Mouse (Mus musculus) cerebellum, adult 9-10 months (tissue): Measurements from ENCODE around the gene Zfp612.
"Not testable (repeated sequence)": the region's sequence is repeated elsewhere in the genome, so short reads cannot be mapped to it uniquely, and the experiment has no call there.

Source experiments
- DNase-seq: peaks from one replicate; pipeline ENCODE4 v3.0.0; 2022

Zfp612 gene

DNA sequence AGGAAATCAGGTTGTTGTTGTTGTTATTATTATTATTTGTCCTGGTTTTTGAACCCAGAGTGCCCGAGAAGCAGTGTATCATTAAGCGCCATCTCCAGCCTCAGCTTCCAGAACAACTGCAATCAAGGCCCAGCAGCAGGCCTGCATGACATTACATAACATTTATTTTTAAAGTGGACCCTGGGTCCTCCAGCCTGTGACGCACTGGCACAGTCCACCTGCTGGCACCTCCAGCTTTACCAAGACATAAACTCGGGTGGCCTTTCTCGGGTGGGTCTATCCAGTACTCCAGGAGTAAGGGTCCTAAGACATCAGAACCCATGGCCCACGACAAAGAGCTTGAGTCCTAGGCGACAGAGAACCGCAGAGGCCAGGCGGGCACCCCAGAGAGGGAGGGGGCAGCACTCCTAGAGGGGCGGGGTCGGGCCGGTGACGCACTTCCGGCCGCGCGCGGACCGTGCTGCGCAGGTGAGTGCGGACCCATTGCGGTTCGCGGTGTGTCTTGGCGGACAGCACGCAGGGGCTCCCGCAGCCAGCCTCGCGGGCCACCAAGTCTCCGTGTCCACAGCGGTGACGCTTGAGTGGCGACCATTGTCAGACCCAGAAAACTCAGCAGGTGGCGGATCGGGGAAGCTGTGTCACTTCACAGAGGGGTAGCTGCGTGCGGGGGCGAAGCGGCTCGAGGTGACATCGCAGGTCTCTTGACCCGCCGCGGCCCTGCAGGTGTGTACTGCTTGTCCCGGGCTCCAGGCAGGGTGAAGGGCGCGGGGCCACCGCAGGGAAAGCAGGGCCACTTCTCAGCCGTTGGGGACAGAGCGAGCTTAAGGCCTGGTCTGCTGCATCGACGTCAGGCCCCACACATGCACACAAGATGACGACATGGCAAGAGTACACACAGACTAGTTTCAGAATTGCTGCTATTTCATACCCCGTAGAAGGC is at the start of gene Zfp612:
Gene Zfp612 (plus strand): TSS at position 465 of the 940 bp plus-strand sequence.
- peak; percentile 84 for DNase-seq

DNA sequence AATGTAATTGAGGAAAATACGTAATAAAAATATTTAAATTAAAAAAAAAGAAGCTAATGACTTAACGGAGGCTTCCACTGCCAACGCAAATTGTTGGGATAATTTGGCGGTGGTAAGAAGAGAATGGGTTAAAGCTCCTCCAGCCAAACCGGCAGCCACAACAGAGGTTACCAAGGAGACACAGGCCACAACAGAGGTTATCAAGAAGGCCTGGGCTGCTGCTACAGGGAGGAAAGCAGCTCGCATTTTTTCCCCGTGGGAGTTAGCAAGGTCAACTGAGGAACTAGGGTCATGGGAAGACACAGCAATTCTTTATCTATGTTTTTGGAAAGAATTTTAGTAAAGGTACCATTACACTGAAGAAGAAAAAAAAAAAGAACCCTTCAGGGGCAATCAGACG is 45.8 kb upstream of the Zfp612 start:
- not testable (repeated sequence) for DNase-seq

DNA sequence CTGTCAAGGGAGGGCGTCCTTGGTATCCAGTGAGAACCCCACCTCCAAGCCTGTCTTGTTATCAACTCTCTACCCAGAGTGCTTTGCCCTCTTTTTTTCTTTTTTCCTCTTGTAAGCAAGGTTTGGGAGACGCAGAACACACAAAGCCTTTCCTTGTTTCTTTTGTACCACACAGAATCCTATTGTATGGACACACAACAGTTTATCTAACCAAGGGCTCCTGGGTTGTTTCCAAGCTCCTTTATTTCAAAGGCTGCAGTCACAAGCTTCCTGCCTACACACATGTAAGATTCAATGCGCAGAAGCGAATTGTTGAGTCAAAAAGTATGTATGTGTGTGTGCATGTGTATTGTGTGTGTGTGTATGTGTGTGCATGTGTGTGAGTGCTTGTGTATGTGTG is 45.2 kb upstream of the Zfp612 start:
- no peak for DNase-seq

DNA sequence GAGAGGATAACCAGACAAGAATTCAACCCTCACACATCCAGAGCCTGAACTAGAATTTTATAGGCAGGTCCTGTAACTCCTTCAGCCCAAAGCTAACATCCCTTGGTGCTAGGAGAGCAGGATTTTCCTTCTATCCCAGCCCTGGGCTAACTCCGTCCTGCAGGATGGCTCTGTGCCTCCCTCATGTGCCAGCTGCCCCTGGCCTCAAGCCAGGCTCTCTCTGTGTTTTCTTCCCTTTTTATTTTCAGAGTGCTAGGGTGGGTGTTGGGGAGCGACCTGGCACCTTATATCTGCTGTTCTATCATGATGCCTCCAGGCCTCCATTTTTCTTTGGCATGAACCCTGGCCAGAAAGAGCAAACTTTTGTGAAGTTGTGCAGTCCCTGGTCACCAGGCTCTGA is 43.4 kb upstream of the Zfp612 start:
- no peak for DNase-seq

DNA sequence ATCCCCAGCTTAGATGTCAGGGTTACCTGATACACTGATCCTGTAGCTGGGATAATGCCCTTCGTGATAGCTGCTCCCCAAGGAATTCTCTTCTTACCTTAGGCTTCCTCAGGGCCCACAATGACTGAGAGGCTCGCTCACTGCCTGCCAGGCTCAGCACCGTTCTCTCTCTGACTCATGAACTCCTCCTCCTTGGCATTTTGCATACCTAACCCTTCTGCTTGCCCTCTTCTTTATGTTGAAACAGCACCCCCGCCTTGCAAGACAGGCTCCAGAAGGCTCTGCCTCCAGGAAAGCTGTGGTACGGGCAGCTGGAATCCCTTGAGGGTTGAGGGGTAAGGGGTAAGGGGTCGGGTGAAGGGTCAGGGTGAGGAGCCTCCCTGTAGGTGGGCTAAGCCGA is 40.3 kb upstream of the Zfp612 start:
- no peak for DNase-seq

DNA sequence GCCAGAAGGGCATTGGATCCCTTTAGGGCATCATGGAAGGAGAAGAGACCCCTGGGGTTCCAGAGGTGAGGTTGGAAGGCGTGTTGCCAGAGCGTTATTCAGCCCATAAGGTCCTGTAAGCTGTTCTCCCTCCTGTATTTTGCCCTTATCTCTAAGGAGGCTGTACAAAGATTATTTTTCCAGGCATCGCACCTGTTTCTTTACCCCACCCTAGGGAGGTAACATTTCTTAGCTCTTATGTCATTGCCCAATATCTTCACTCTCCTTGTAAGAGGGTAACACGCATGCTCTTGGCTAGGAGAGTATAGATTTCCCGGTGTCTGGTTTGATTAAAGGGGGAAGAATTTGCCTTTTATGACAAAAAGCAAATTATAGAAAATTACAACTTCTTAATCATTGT is 39.9 kb upstream of the Zfp612 start, which contains the start of gene Chst4:
Gene Chst4 (minus strand): TSS at position 82 of the 400 bp plus-strand sequence.
- DNase-seq: no peak

DNA sequence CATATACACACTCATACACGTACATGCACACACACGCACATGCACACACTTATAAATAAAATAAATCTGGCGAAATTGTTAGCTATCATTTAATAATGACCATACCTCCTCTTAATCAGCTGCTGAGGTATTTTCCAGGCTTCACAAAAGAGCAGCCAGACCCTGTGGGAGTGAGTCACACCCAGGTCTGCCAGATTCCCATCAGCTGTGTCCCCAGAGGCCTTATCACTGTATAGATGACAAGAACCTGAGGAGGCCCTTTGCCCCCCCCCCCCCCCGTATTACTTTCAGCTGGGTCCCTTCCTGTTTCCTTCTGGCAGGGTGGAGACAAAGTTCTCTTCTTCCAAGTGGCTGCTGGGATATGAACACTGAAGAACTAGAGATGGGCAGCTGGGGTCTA is 39.0 kb upstream of the Zfp612 start:
- no peak for DNase-seq

DNA sequence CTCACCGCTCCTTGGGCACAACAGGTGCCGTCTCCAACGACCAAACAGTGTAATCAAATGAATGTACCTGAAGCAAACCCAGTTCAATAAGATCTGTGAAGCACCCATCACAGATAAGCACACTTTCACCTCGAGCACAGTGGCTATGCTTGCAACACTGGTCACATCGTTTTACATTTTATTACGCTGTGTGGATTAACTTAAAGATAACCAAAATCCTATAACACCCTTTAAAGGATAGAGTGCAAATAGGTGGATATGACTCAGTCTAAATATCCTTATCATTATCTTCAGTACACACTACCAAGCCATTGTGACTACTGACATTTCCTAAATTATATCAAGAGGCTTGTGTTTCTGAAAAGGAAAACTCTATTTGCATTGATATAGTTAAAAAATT is 28.3 kb upstream of the Zfp612 start:
- DNase-seq: no peak

DNA sequence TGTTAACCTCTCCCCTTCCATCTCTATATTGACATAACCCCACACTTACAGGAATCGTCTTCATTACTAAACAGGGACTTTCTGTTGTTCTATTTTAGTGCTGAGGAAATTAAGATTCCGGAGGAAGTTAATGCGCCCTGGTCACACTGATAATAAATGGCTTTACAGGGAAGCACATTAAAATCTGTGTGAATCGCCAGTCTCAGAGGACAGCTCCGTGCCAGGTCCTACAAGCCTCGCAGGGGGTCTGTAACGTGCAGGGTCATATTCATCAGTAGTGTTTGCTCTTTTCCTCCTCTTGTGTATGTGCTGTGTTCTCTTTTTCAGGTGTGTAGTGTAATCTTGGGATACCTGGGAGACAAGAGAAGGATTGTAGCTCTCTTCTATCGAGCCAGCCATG is 21.3 kb upstream of the Zfp612 start:
- no peak for DNase-seq

DNA sequence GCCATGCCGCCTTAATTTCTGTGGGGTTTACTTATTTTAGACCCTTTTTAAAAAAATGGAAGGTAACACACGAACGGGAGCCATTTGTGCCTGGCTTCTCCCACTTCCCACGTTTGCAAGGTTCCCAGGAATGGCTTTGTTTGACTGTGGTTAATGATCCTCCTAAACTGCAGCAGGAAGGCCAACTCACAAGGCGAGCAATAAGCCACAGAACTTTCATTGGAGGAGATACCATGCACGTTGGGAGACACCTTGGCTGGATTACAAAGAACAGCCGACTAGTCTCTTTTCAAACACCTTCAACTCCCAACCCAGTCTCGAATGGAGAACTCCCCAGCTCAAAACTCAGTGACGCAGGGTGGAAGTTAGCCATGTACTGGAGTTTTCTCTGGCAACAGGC is 15.4 kb upstream of the Zfp612 start:
- no peak for DNase-seq

DNA sequence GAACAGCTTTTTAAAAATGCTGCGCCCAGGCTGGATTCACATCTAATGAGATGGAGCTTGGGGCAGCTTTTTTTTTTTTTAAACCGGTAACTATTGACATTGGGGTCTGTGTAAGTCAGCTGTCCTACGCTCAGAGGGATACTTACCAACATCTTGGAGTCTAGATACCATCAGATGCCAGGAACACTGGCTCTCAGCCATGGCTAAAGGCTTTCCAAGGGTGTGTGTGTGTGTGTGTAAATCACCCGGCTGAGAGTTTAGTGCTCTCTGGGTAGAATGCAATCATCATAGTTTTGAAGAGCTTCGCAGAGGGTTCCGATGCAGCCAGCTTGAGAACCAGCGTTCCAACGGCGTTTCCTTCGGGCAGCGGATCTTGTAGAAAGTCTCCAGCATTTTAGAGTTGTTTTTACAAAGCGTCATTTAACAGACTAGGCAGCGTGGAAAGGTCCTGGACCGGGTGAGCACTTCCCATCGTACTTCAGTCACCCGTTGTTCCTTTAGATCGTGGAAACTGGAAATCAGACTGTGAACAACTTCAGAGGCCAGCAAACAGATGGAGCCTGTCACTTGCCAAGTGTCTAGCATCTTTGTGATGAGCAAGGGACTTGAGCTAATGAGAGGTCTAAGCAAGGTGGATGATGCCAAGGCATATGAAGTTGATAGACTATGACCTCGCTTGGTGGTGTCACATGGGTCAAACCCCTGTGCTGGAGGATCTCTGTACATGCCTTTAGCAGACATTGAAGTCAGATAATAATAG is 14.8 kb upstream of the Zfp612 start:
- DNase-seq: no peak

DNA sequence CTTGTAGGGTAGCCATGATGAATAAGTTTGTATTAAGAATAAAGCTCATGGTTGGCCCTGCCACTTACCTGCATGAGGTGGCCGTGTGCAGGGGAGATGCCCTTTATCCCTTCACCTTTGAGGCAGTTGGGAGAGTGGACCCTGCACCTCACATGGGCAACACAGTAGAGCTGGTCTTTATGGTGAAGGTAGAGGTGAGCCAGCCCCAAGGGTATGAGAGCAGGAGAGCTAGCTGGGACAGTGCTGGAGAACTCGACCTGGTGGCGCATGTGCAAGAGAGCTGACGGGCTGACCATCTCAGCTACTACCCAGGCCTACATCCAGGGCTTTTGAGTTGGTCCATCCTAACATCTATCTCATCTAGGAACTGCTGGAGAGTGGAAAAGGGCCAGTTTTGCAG is 13.9 kb upstream of the Zfp612 start:
- no peak for DNase-seq

DNA sequence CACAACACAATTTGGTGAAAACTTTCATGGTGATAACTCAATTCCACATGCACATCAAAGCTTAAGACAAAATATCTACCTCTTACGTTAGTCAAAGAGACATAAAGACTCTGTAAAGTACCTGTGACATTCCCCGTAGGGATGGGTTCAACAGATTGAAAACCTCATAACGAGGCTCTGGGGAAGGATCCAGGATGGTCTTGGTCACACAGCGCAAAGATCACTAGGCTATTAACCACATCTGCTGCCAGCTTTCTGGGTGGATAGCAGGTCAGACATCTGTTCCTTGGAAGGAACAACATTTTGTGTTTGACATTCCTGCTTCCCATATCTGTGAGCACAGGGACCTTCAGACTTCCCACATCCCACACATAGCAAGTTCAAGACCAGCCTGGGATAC is 9.8 kb upstream of the Zfp612 start:
- no peak for DNase-seq

DNA sequence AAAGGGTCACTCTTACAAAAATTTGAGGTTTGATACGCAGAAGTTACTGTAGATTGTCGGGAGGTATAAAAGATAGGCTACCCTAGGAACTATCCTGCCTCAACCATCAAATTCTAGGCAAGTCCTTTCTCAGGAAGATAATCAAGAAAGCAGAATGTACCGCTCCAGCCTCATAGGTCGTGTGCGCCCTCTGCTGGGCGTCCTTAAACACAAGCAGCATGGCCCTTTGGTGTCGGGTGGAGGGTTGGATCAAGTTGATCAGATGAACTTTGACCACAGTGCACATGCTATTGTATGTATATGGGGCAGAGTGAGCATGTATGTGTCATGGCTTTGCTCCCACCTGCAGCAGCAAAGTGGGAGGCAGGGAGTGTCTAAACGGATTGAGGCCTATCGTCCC is 7.9 kb upstream of the Zfp612 start:
- peak; percentile 60 for DNase-seq

DNA sequence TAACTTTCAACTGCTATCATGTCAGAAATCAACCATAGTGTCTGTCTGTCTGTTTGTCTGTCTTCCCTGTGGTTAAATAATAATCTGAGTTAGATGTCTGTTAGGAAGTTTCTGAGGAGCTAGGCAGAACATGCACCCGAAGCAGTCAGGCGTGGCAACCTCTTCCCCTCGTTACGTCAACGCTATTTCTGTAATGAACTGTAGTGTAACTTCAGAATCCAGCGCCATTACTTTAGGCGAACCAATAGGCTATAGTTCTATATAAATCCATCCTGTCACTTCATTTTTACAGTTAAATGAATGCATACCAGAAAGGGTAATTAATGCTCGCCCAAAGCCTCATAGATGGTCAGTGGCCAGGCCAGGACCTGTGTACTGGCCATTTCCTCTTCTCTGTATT is 5.0 kb upstream of the Zfp612 start:
- no peak for DNase-seq

DNA sequence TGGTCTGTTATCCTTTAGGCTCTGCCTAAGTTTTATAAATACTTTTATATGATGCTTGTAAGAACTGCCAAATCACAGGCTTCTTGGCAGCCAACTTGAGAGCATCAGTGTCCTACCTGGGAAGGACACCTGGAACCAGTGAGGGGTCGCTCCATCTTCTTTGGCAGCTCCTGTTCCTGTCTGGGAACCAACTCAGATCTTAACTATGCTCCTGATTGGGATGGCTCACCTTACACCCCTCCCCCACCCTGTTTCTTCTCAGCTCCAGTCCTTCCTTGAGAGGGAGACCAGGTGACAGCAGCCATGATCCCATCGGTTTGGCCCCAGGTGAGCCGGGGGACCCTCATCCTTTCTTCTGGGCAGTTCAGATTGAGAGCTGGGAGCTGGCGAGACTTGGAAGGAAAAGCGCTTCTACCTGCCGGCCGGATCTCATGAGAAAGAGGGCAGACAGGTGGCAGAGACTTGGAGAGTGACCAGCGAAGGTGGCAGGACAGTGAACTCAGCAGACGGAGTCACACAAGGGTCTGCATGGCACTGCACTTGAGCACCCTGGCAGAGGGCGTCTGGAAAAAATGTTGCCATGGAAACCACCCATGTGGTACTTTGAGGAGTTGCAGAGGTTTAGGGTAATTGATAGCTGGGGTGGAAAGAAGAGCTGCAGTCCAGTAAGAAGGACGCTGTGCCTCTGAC is 3.0 kb downstream of the Zfp612 start:
- DNase-seq: no peak

DNA sequence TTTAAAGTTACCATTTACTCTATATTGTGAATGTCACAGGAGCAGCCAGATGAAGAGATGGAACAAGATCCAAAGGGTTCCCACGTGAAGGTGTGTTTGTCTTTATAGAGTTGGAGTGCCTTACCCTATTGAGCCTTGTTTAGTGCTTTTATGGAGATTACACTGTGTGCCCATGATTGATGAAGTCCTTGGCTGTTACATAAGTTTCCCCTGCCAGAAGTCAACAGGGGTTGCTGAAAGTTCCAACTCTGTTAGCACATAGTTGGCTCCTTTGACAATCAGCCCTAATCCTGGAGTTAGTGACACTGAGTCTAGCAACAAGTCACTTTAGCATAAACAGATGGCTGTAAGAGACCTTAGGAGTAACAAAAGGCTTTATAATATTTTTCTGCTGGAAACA is 12.3 kb downstream of the Zfp612 start:
- DNase-seq: no peak

DNA sequence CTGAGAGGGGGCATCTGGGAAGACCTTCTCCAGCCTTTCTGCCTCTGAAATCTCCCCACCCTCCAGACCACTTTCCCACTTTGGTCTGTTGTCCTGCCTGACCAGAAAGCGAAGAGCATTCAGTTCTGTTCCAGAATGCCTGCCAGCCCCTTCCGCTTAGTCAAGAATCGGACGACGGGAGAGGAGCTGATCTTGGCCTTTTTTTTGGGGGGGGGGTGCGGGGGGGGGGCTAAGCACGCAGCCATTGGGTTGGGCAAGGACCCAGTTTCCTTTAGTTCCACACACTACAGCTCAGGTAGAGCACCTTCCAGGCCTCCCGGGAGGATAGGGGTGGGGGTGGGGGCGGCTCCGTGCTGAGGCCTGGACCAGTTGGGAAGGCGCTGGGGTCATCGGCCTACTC is 21.4 kb downstream of the Zfp612 start, which contains the start of gene Gm21964:
Gene Gm21964 (plus strand): TSS at position 301 of the 400 bp plus-strand sequence.
- no peak for DNase-seq

DNA sequence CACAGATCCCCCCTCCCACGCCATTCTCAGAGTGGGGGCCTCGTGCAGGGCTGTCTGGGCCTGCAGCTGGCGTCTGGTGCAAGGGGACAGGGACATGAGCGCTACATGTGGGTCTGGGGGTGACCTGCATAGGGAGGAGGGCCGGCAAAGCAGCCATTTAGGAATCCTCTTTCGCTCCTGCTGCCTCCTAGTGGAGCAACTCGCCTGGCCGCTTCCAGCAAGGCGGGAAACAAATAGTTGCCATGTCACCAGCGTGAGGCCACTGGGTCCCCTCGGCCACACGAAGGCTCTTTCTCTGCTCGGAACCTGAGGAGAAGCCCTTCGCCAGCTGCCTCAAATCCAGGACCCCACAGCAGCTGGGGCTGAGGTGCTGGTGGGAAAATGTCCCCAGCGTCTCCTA is 22.1 kb downstream of the Zfp612 start:
- no peak for DNase-seq

DNA sequence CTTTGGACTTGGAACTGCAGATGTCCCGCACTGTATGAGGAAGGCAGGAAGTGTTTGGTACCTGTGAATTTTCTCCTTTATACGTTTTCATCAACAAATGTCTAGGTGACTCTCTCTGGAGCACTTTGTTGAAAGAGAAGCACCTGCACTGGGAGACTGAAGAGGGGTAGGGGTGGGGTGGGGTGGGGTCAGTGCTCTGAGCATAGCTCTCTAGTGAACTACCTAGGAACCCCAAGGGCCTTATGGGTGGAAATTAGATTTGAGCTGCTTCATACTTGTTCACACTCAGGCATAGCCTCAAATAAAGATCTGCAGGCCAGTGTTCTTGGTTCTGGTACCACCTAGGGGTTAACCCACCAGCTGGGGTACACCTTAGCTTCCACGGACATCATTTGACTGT is 23.1 kb downstream of the Zfp612 start, which contains the start of gene Gm17720:
Gene Gm17720 (minus strand): TSS at position 101 of the 400 bp plus-strand sequence.
- DNase-seq: no peak

DNA sequence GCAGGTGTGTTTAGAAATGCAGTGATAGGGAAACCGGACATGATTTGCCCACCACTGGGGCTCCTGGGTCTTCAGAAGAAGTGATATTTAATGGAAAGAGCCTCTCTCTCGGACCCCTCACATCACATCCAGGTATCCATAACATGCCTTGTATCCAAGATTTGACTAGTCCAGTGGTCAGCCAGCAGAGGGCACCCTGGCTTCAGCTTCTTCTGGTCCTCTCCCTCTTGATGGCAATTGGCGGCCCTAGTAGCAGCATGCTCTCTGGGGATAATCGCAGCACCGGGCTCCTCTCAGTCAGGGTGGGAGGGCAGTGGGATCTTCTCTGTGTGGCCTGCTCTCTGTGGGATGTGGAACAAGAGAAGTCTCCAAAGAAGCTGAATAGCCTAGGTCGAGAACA is 40.2 kb downstream of the Zfp612 start:
- DNase-seq: peak; percentile 58

DNA sequence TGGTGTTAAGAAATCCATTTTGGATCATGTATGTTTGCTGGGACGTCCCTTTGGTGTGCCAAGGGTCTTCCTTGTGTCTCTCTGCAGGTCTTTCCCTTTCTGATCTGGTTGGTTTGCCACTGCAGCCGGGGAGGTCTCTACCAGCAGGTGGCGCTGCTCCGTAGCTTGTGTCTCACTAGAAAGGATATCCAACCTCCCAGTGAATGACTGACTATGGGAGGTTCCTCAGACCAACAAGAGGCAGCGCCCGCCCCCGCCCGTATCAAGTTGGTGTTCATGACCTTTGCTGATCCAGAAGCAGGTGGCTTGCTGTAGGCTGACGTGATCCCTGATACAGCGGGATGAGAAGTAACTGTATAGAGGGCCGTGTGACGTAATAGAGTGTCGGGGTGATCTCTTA is 51.0 kb downstream of the Zfp612 start:
- DNase-seq: peak; percentile 87

DNA sequence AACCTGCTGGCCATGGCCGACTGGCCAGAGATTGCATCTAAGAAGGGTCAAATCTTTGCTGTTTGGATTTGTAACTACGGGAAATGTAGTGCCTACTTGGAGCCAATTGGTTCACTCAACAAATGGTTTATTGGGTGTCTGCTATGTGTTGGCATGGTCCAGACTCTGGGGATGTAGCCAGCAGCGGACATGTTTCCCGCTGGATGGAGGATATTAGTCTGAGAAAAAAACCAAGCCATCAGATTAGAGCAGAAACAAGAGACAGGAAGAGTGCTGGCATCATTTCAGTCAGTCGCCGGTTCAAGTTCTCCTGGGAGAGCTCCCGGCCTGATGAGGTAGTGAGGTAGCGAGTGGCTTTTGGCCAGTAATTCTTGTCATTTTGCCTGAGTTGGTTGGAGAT is 54.7 kb downstream of the Zfp612 start:
- DNase-seq: no peak
